Mouse (Mus musculus) layer of hippocampus, adult 9-10 months (tissue): ENCODE measurements around the gene Pgghg.
"Not testable (repeated sequence)": the region's sequence is repeated elsewhere in the genome, so short reads cannot be mapped to it uniquely, and the experiment has no call there.

Experiments
- DNase-seq: peaks from one replicate; pipeline ENCODE4 v3.0.0; 2022; ENCODE audit warnings: low spot score

Gene Pgghg

DNA sequence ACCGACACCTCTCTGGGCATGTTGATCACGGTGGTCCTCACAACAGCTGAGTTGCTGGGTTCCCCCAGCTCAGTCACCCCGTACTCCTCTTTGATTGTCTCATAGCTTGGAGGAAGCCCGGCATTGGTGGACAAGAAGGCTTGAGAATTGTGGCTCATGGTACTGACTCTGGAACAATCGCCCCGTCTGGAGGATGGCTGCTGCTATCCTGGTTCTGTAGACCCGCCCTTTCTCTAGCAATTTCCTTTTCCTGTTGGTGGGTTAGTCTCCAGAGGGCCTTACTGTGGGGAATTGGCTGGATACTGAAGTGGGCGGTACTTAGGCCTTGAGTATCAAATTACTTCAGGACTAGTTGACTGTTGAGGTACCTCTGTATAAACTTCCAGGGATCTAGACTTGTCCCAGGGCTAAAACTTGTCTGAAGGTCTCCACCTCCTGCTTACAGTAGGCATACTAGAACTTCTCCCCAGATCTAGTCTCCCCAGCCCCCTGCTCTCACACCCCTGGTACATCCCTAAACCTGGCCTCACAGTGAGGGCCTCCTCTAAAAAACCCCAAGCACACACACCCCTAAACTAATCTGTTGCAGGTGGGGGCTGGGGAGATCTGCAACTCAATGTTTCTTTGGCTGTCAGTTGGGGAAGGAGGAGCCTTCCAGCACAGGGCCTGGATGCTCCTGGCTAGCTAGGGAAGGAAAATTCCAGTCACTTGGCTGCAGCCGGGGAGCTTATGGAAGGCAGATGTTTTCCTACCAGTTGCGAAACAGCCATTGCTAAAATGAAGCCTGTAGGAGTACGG, 14.8 kb downstream of the Pgghg start, which contains the start of the genes Gm45717 and Ifitm2:
Gene Gm45717, minus strand, starts transcription at position 180 of the 798 bp plus-strand sequence.
Gene Ifitm2, minus strand, starts transcription at position 230 of the 798 bp plus-strand sequence.
- DNase-seq, result no peak

DNA sequence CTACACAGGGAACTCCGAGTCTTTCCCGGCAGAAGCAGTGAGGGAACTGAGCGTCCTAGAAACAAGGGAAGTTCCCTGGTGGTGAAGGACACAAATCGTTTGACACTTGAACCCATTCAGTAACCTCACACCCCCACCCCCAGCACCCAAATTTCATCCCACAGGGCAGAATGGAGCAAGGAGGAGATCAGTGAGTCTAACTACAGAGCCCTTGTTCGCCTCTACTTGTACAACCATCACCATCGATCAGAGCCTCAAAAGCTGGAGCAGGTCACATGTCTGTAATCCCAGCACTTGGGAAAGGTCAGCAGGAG, 15.3 kb downstream of the Pgghg start:
- no peak for DNase-seq

- DNase-seq, result no peak
These were observed 18.1 kb downstream of the Pgghg start for GRCm38 (mm10) chr7:140959181-140959901.

DNA sequence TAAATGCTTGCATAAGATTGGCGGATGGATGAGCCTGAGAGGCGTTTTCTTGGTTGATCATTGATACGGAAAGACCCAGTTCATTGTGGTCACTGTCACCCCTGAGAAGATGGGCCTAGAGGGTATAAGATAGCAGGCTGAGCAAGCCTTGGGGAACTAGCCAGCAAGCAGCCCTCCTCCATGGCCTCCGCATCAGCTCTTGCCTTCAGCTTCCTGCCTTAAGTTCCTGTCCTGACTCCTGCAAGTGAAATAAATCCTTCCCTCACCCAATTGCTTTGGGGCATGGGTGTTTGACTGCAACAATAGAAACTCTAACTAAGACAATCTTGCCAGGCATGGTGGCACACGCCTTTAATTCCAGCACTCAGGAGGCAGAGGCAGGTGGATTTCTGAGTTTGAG, 18.8 kb downstream of the Pgghg start:
- DNase-seq, result no peak

- no peak for DNase-seq
These were observed 20.2 kb downstream of the Pgghg start for GRCm38 (mm10) chr7:140961416-140961815.

DNA sequence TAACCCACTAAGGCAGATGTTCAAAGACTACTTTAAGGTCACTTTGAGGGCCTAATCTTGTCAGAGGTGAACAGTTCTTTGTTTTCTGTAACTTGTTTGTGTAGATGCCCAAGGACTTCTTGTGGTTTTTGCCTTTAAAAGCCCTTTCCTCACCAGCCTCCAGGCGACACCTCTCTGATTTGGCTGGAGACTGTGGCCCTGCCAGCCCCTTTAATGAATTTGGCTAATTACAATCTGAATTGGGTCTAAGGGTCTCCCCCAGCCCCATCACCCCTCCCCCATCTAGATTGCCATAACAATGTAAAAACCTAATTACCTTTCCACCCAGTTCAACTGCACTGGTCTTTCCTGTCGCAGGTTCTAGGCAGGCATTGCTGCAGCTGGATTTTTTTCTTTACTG, 21.5 kb downstream of the Pgghg start:
- no peak for DNase-seq

DNA sequence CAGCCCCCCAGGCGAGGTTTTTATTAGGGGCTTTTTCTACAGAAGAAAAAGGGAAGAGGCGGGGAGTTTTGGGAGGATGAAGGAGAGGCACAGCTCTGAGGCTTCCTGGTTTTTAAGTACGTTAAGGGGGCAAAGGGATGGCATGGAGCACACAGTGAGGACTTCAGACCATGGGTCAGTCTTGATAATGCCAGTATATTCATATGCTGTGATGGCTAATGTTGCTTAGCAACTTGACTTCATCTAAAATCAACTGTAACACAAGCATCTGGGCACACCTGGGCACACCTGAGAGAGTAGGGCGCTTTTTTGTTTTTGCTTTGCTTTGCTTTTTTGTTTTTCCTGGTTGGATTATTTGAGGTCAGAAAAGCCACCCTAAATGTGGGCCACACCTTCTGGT, 25.7 kb downstream of the Pgghg start, which contains the start of gene Ifitm1:
Gene Ifitm1, plus strand, starts transcription at position 301 of the 400 bp plus-strand sequence.
- DNase-seq, result no peak

DNA sequence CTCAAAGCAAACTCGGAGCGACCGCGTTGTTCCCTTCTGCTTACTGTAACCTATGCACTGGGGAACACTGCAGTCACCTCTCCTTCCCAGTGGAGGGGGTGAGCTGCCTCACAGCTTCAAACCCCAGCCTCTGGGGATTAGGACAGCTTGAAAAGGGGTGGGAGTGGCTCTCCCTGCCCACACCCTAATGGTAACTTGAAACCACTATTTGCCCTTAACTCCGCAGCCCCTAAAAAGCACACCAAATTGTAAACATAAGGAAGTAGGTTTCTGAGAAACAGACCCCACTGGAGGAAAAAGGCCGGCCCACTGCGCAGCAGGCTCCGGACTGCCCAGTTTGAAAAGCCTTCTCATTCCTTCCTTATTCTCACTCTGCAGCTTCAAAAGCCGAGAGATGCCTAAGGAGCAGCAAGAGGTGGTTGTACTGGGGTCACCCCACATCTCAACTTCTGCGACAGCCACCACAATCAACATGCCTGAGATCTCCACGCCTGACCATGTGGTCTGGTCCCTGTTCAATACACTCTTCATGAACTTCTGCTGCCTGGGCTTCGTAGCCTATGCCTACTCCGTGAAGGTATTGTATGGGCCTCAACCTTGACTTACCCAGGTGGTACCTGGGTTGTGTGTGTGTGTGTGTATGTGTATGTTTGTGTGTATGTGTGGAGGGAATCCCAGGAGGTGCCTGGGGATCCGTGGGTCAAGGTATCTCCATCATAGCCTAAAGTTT, 26.8 kb downstream of the Pgghg start:
- DNase-seq, result no peak

- DNase-seq, result not testable (repeated sequence)
These were observed 27.5 kb downstream of the Pgghg start for GRCm38 (mm10) chr7:140968710-140969109.

GRCm38 (mm10) chr7:140970931-140971330, 29.7 kb downstream of the Pgghg start:
- no peak for DNase-seq

GRCm38 (mm10) chr7:140971479-140972171, 30.4 kb downstream of the Pgghg start:
- DNase-seq, result no peak

GRCm38 (mm10) chr7:140973396-140974165, 32.4 kb downstream of the Pgghg start:
- DNase-seq, result no peak

DNA sequence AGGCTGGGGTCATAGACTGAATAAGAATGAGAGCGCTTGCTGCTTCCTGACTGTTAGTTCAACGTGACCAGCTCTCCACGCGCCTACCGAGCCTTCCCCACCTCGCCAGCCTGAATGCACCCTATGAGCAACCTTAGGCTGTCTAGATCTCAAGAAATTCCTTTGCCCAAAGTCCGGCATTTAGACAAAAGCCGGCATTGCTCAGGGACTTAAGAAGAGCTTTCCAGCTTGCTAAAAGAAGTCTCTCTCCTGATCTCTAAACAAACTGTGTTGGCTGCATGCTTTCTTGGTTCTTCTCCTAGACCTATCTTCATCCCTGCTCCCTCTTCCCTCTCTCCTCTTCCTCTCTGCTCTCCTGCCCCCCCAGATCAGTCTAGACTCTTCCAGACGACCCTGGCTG, 33.7 kb downstream of the Pgghg start:
- DNase-seq, result no peak

- no peak for DNase-seq
These were observed 34.3 kb downstream of the Pgghg start for GRCm38 (mm10) chr7:140975465-140975864.

DNA sequence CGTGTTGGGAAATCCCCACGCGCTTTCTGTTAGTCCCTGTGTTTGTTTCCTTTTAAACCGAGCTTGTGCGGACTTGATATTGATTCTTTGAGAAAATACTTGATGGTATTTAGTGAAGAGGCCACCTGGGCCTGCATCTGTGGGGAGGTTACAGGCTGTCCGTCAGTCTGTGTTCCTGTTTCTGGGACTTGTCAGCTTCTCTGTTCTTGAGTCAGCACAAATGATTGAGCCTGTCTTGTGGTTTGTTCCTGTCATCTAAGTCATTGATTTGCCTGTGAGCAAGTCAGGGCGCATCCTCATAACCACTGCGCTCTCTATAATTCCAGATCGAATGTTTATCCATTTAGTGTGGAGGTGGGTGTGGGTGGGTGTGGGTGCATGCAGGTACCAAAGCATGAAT, 35.5 kb downstream of the Pgghg start:
- not testable (repeated sequence) for DNase-seq

GRCm38 (mm10) chr7:140981704-140982103, 40.5 kb downstream of the Pgghg start:
- no peak for DNase-seq

DNA sequence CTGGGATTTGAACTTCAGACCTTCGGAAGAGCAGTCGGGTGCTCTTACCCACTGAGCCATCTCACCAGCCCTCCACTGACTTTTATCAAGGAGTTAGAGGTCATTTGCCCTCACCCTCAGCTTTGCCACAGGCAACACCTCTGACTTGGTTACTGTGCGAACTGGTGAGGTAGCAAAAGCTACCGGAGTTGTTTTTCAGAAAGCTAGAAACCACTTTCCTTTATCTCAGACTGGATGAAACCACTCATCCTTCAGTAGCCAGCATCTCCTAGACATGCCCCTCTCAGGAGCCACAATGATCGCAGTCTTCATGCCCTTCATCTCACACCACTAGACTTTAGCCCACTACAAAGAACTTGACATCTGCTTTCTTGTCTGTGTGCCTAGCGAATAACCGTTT, 41.8 kb downstream of the Pgghg start:
- DNase-seq, result no peak

DNA sequence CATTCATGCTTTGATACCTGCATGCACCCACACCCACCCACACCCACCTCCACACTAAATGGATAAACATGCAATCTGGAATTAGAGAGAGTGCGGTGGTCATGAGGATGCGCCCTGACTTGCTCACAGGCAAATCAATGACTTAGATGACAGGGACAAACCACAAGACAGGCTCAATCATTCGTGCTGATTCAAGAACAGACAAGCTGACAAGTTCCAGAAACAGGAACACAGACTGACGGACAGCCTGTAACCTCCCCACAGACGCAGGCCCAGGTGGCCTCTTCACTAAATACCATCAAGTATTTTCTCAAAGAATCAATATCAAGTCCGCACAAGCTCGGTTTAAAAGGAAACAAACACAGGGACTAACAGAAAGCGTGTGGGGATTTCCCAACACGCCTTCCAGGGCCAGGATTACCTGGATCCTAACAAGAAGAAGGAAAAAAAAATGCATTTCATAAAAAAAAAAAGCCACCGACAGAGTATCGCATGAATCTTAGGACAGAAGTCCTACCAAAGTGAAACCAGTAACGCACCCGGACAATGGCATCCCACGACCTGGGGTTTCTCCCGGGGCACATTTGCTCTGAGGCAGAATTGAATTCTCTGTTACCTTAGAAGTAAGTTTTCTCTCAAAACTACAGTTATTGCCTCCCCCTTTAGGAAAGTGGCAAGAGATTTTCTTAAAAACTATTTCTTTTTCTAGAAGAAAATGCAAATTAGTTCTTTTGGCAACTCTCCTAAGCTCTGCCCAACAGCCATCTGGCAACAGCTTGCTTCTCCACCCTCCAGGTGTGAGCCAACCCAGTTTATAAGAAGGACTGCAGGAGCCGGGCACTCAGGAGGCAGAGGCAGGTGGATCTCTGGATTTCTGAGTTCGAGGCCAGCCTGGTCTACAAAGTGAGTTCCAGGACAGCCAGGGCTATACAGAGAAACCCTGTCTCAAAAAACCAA, 46.3 kb downstream of the Pgghg start:
- DNase-seq, result no peak

- DNase-seq, result no peak
These were observed 47.8 kb downstream of the Pgghg start for GRCm38 (mm10) chr7:140989022-140989421.

- no peak for DNase-seq
These were observed 49.0 kb downstream of the Pgghg start for GRCm38 (mm10) chr7:140990185-140990584.
